Comparison of ENCODE assay signal across 26 mouse cellular contexts in the genomic region with DNA sequence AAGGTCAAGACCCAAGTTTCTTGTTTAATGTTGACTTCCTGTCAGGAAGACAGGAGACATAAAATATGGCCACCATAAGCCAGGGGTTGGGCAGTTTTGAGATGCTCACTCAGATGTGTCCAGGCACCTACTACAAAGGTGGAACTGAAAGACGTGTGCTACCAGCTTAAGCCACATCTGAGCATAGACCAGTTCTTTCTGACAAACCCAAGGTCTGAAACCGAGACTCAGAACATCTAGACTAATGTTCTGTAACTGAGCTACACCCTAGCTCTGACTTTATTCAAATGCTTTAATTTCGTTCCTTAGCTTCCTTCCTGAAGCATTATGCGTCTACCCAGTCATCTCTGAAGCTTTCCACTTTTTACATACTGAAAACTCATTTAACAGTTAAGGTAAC. TPM values are rescaled to one million over a fixed set of nuclear protein-coding genes. Genes with fewer than 3 reads are reported as not detected.
DNase-seq lines count a peak whose midpoint lies in the region; ATAC-seq and TF ChIP-seq lines count a peak whose summit lies in the region.
"Had no signal": no experiment of that assay in that cellular context is flagged by ENCODE, and none has a peak within 500 bp of the region (broad histone marks: within the 10 kb centered on the region; RNA-seq: fewer than 3 reads in every experiment).

No protein-coding gene starts in this region.

- H3K27me3 ChIP-seq in spleen, adult 2 months (ENCODE audit: control insufficient read depth, insufficient read depth, low read length): no peaks in the 10 kb centered on the region
- H3K27me3 ChIP-seq in small intestine, adult 2 months (ENCODE audit: control insufficient read depth, insufficient read depth, low read length): no peaks in the 10 kb centered on the region
- H3K27me3 ChIP-seq in hindbrain, embryonic 13.5 days: no peaks in the 10 kb centered on the region
- H3K27me3 ChIP-seq: embryonic facial prominence, embryonic 12.5 days; embryonic facial prominence, embryonic 15.5 days; heart, embryonic 13.5 days; hindbrain, embryonic 15.5 days; Patski had no signal

- H3K36me3 ChIP-seq in spleen, adult 2 months (ENCODE audit: control insufficient read depth, insufficient read depth, low read length): peaks cover 26% of the 10 kb centered on the region
- peaks cover 77% of the 10 kb centered on the region for H3K36me3 ChIP-seq in small intestine, adult 2 months (ENCODE audit: control insufficient read depth, insufficient read depth, low read length)
- H3K36me3 ChIP-seq in hindbrain, embryonic 13.5 days: peaks cover 89% of the 10 kb centered on the region

- ATAC-seq in hindbrain, embryonic 13.5 days (ENCODE audit: low FRiP score): no peak
- ATAC-seq: forebrain, embryonic 14.5 days; forebrain, postnatal 0 days; Patski had no signal

- DNase-seq in spleen, adult 2 months (ENCODE audit: low read depth in 1 of 2, low spot score in 2 of 2): peak in 1 of 2 experiments; percentile 49
- no peak for DNase-seq in spleen, postnatal 10 days (ENCODE audit: low spot score in 2 of 2)
- DNase-seq in B cell, adult 2 months: peak; percentile 43 to 54
- DNase-seq in right cerebral cortex, postnatal 25 days: no peak
- DNase-seq: adrenal gland, postnatal 10 days; adrenal gland, postnatal 36 days; cerebellum, adult 11 months; cerebellum, adult 2 months; cerebellum, adult 9-11 months; cerebellum, postnatal 25 days; forebrain, postnatal 0 days; gastrocnemius, adult 2 months; gastrocnemius, postnatal 25 days; heart, adult 18-20 months; heart, postnatal 14 days; heart, postnatal 4 days had no signal

- WGBS in spleen, adult 2 months: 36% methylated on average over 4 of the region's 4 CpGs
- WGBS in small intestine, adult 2 months: 81% methylated on average over 4 of the region's 4 CpGs
- WGBS in hindbrain, embryonic 13.5 days: 95% methylated on average over 4 of the region's 4 CpGs

- H3K27ac ChIP-seq in spleen, adult 2 months (ENCODE audit: insufficient read depth, low read length): peak overlapping the region; percentile 87
- peak overlapping the region; percentile 50 for H3K27ac ChIP-seq in small intestine, adult 2 months (ENCODE audit: insufficient read depth, low read depth, low read length)
- H3K27ac ChIP-seq in hindbrain, embryonic 13.5 days: no peak overlapping the region
- H3K27ac ChIP-seq: embryonic facial prominence, embryonic 12.5 days; embryonic facial prominence, embryonic 15.5 days; gastrocnemius, adult 2 months; heart, embryonic 10.5 days; heart, embryonic 13.5 days; hindbrain, embryonic 15.5 days had no signal

- H3K9me3 ChIP-seq in hindbrain, embryonic 13.5 days: no peaks in the 10 kb centered on the region
- H3K9me3 ChIP-seq: embryonic facial prominence, embryonic 12.5 days; embryonic facial prominence, embryonic 15.5 days; G1E; heart, embryonic 10.5 days; heart, embryonic 13.5 days; hindbrain, embryonic 15.5 days had no signal

- no peak for TF ChIP-seq CTCF in spleen, adult 2 months (IDR thresholded peaks at IDR 0.05; ENCODE audit: extremely low read depth, insufficient read depth, insufficient read length, insufficient replicate concordance)
- TF ChIP-seq CTCF in small intestine, adult 2 months (IDR thresholded peaks at IDR 0.05; ENCODE audit: extremely low read depth, insufficient read length, insufficient replicate concordance, low read depth, low read length): no peak

- H3K4me3 ChIP-seq in spleen, adult 2 months (ENCODE audit: extremely low read depth, insufficient read depth, insufficient read length): no peak overlapping the region
- no peak overlapping the region for H3K4me3 ChIP-seq in small intestine, adult 2 months (ENCODE audit: low read depth, low read length)
- no peak overlapping the region for H3K4me3 ChIP-seq in hindbrain, embryonic 13.5 days
- H3K4me3 ChIP-seq: embryonic facial prominence, embryonic 12.5 days; embryonic facial prominence, embryonic 15.5 days; gastrocnemius, adult 2 months; heart, embryonic 10.5 days; heart, embryonic 13.5 days; hindbrain, embryonic 15.5 days had no signal

- H3K4me2 ChIP-seq in hindbrain, embryonic 13.5 days: no peak overlapping the region
- H3K4me2 ChIP-seq: embryonic facial prominence, embryonic 12.5 days; embryonic facial prominence, embryonic 15.5 days; heart, embryonic 13.5 days; hindbrain, embryonic 15.5 days had no signal

- TF ChIP-seq POLR2A in spleen, adult 2 months (IDR thresholded peaks at IDR 0.05; ENCODE audit: low read depth, low read length): no peak
- TF ChIP-seq POLR2A in small intestine, adult 2 months (IDR thresholded peaks at IDR 0.05; ENCODE audit: low read depth, low read length): no peak

- no peak overlapping the region for H3K9ac ChIP-seq in hindbrain, embryonic 13.5 days
- H3K9ac ChIP-seq: embryonic facial prominence, embryonic 12.5 days; embryonic facial prominence, embryonic 15.5 days; forebrain, postnatal 0 days; heart, embryonic 13.5 days; hindbrain, embryonic 15.5 days had no signal

- H3K4me1 ChIP-seq in spleen, adult 2 months (ENCODE audit: control insufficient read depth, insufficient read depth, insufficient read length): peaks cover 15% of the 10 kb centered on the region
- no peaks in the 10 kb centered on the region for H3K4me1 ChIP-seq in small intestine, adult 2 months (ENCODE audit: control insufficient read depth, insufficient read depth, insufficient read length, low read length)
- H3K4me1 ChIP-seq in hindbrain, embryonic 13.5 days (replicated peaks): no peaks in the 10 kb centered on the region
- H3K4me1 ChIP-seq: embryonic facial prominence, embryonic 12.5 days; embryonic facial prominence, embryonic 15.5 days; heart, embryonic 10.5 days had no signal

RNA-seq across cellular contexts. Expression of a gene that starts 21.0 kb away (rescaled TPM):
- polyA plus RNA-seq in spleen, adult 2 months (2012; rRNA removed): 39.5 and 48.9 TPM in 2 replicates
- polyA plus RNA-seq in small intestine, adult 2 months (2012; rRNA removed): 85.2 and 134 TPM in 2 replicates
- polyA plus RNA-seq in hindbrain, embryonic 13.5 days (2015; fragmentation: Nextera tagmentation; extraction: Ambion mirVana): 110 and 115 TPM in 2 replicates

RNA-seq across cellular contexts. Expression of a gene that starts 21.9 kb away (rescaled TPM):
- polyA plus RNA-seq in spleen, adult 2 months (2012; rRNA removed): 43.9 and 53.7 TPM in 2 replicates
- 10.6 and 24.8 TPM in 2 replicates for polyA plus RNA-seq in small intestine, adult 2 months (2012; rRNA removed)
- polyA plus RNA-seq in hindbrain, embryonic 13.5 days (2015; fragmentation: Nextera tagmentation; extraction: Ambion mirVana): 308 and 315 TPM in 2 replicates

RNA-seq across cellular contexts. Expression of a gene that starts 23.4 kb away (rescaled TPM):
- 97.4 and 120 TPM in 2 replicates for polyA plus RNA-seq in spleen, adult 2 months (2012; rRNA removed)
- 12.1 and 19.4 TPM in 2 replicates for polyA plus RNA-seq in small intestine, adult 2 months (2012; rRNA removed)
- 34.5 and 37.0 TPM in 2 replicates for polyA plus RNA-seq in hindbrain, embryonic 13.5 days (2015; fragmentation: Nextera tagmentation; extraction: Ambion mirVana)

RNA-seq across cellular contexts. Expression of a gene that starts 52.7 kb away (rescaled TPM):
- 0.04 and 0.07 TPM in 2 replicates for polyA plus RNA-seq in spleen, adult 2 months (2012; rRNA removed)
- 0.01 and 0.09 TPM in 2 replicates for polyA plus RNA-seq in small intestine, adult 2 months (2012; rRNA removed)
- 2.0 and 2.8 TPM in 2 replicates for polyA plus RNA-seq in hindbrain, embryonic 13.5 days (2015; fragmentation: Nextera tagmentation; extraction: Ambion mirVana)

Comparison
In these comparisons a context has a peak if more than half of its experiments do, and no peak if none do; other contexts are left out.
1. DNase-seq: peak in B cell, adult 2 months (2 of 2); none in spleen, postnatal 10 days (0 of 2) and right cerebral cortex, postnatal 25 days (single experiment).